Mouse (Mus musculus) embryonic facial prominence, embryonic 14.5 days (tissue): ENCODE data around the gene Inpp5e. TPM values are rescaled to one million over a fixed set of nuclear protein-coding genes. Genes with fewer than 3 reads are reported as not detected.

Source experiments
- ATAC-seq: fragments of 200-750 bp; cut with Nextera tagmentation; 2 replicates; pipeline ENCODE4 v1.8.0; 2017; ENCODE audit warnings: low read depth, moderate number of reproducible peaks, moderate TSS enrichment
- DNase-seq: peaks from one replicate; pipeline ENCODE4 v3.0.0-alpha.2; 2015; ENCODE audit warnings: low spot score
- H3K27ac ChIP-seq: fragments of 300-500 bp; sonication (generic); replicated peaks from 2 replicates; pipeline ENCODE4 v1.5.1; 2014; ENCODE audit warnings: low read depth, mild to moderate bottlenecking, low read length, moderate library complexity
- H3K27me3 ChIP-seq: fragments of 300-500 bp; sonication (generic); replicated peaks from 2 replicates; pipeline ENCODE4 v1.6.1; 2014; ENCODE audit warnings: low read length; ENCODE audit not compliant: control insufficient read depth, insufficient read depth
- H3K36me3 ChIP-seq: fragments of 300-500 bp; sonication (generic); 2 replicates; pipeline ENCODE4 v1.6.1; 2014; ENCODE audit warnings: low read length, mixed read lengths; ENCODE audit not compliant: control insufficient read depth, insufficient read depth
- H3K4me1 ChIP-seq: fragments of 300-500 bp; sonication (generic); 2 replicates; pipeline ENCODE4 v1.6.1; 2014; ENCODE audit warnings: antibody characterized with exemption, low read length; ENCODE audit not compliant: control insufficient read depth, insufficient read depth
- H3K4me2 ChIP-seq: fragments of 300-500 bp; sonication (generic); 2 replicates; pipeline ENCODE4 v1.6.1; 2014; ENCODE audit warnings: low read depth, mild to moderate bottlenecking, low read length, moderate library complexity, mixed read lengths
- H3K4me3 ChIP-seq: fragments of 300-500 bp; sonication (generic); 2 replicates; pipeline ENCODE4 v1.5.1; 2014; ENCODE audit warnings: low read depth, mild to moderate bottlenecking, low read length
- H3K9ac ChIP-seq: fragments of 300-500 bp; sonication (generic); 2 replicates; pipeline ENCODE4 v1.6.1; 2014; ENCODE audit warnings: low read depth, mild to moderate bottlenecking, low read length, moderate library complexity, mixed read lengths
- H3K9me3 ChIP-seq: fragments of 300-500 bp; sonication (generic); 2 replicates; pipeline ENCODE4 v1.6.1; 2016; ENCODE audit warnings: low read length; ENCODE audit not compliant: control insufficient read depth
- WGBS: fragments of 180-500 bp; shearing (Covaris S2); extraction: QIAGEN DNeasy Blood & Tissue Kit; methylation state at CpG from one replicate; pipeline ENCODE4 v1.1.7; 2014; 5-methylcytosine and 5-hydroxymethylcytosine counted together
- polyA plus RNA-seq: library from polyadenylated mRNA; unstranded; fragments of >200 nt; fragmentation: Nextera tagmentation; extraction: Ambion mirVana; gene quantifications from 2 replicates; pipeline ENCODE4 v1.2.1, GENCODE M21; 2014

The Inpp5e gene
- polyA plus RNA-seq, 1 experiment from 2014 or later: 17.8 TPM

DNA sequence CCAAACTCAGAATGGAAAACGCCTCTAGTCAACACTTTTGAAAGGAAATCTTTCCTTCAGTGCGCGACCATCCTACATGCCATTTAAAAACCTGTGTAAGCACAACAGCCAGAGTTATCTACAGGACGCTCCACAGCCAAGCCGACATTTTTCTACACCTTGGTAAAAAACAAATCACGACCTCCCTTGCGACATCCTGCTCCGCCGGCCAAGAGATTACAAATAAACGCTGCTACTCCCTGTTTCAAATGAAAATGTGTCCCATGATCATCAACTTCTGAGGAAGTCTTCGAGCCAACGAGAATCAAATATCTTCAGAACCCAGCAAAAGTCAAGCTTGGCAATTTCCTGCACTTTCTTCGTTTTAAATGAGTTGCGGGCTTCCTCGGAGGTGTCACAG lies 35.4 kb upstream of the Inpp5e start:
- peaks cover 16% of the 10 kb centered on the region for H3K4me1 ChIP-seq
- H3K9me3 ChIP-seq: no peaks in the 10 kb centered on the region
- peak overlapping the region; percentile 77 for H3K4me2 ChIP-seq
- ATAC-seq (no peak), DNase-seq (no peak)
- peak overlapping the region; percentile 88 for H3K27ac ChIP-seq
- H3K36me3 ChIP-seq: peaks cover 27% of the 10 kb centered on the region
- H3K9ac ChIP-seq: peak overlapping the region; percentile 89
- WGBS: 3% methylated on average over 15 of the region's 15 CpGs
- H3K4me3 ChIP-seq: peak overlapping the region; percentile 89
- H3K27me3 ChIP-seq: no peaks in the 10 kb centered on the region

DNA sequence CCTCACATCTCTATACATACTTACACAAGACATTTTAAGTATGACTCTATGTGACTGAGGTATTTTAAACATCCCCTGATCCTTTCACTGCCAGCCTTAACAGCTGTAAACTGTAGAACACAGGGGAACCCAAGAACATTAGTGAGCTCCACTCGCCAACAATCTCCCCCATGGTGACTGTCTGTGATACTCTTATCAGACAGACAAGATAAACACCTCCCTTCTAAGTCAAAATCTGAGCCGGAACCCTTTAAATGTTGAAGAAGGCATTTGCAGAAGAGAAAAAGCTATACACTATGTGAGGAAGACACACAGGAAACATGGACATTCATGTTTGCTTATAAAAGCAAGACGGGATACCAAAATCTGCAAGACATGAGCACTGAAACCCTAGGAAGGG lies 34.9 kb upstream of the Inpp5e start:
- peak overlapping the region; percentile 89 for H3K4me3 ChIP-seq
- no peak for ATAC-seq
- H3K27me3 ChIP-seq: no peaks in the 10 kb centered on the region
- peak overlapping the region; percentile 89 for H3K9ac ChIP-seq
- no peak overlapping the region for H3K27ac ChIP-seq
- WGBS: 41% methylated on average over 3 of the region's 3 CpGs
- peaks cover 16% of the 10 kb centered on the region for H3K4me1 ChIP-seq
- no peak for DNase-seq
- H3K9me3 ChIP-seq: no peaks in the 10 kb centered on the region
- H3K36me3 ChIP-seq: peaks cover 32% of the 10 kb centered on the region
- peak overlapping the region; percentile 77 for H3K4me2 ChIP-seq

DNA sequence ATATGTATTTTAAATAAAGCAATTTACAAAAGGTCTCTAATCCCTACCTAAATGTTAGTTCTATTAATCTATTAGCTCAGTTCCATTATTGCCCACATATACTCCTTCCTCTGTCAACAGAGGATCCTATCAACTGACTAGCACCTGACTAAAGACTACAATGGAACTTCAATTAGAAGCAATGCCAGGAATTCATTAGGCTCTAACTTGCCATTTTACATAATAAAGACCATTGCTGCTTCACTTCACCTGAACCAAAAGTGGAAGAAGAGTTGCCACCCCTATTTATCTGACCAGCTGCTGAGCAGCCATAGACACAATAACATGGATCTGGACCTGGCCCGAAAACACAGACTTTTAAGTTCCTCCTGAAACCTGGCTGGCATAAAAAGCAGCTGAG lies 33.8 kb upstream of the Inpp5e start:
- 90% methylated on average over 1 of the region's 1 CpGs for WGBS
- H3K27ac ChIP-seq: no peak overlapping the region
- peaks cover 42% of the 10 kb centered on the region for H3K36me3 ChIP-seq
- H3K4me3 ChIP-seq: no peak overlapping the region
- ATAC-seq (no peak), DNase-seq (no peak)
- H3K27me3 ChIP-seq: no peaks in the 10 kb centered on the region
- peak overlapping the region; percentile 77; the same call in 1 of the 2 replicates for H3K4me2 ChIP-seq
- peaks cover 16% of the 10 kb centered on the region for H3K4me1 ChIP-seq
- H3K9ac ChIP-seq: no peak overlapping the region
- H3K9me3 ChIP-seq: no peaks in the 10 kb centered on the region

DNA sequence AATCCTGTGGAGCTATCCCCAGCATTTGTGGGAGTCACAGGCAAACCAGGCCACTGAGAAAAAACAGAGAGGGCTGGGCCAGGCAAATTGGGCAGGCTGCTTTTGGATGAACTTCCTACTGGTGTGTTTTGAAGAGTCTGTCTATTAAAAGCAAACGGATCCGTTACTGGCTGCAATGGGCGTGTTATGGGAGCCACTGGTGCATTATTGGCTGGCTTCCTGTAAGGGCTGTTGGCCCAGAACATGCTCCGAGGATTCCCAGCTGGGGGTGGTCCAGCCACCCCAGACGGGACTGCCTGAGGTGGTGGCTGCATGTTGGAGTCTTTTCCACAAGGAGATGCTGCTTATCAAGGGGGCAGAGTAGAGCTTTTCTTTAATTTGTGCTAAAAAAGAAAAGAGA lies 32.7 kb upstream of the Inpp5e start:
- 85% methylated on average over 5 of the region's 5 CpGs for WGBS
- Histone ChIP-seq H3K9ac (no peak overlapping the region), H3K9me3 (no peaks in the 10 kb centered on the region), H3K36me3 (peaks cover 53% of the 10 kb centered on the region), H3K4me2 (no peak overlapping the region), H3K27ac (no peak overlapping the region), H3K27me3 (no peaks in the 10 kb centered on the region), H3K4me3 (no peak overlapping the region), H3K4me1 (peaks cover 12% of the 10 kb centered on the region)
- no peak for ATAC-seq
- DNase-seq: no peak

DNA sequence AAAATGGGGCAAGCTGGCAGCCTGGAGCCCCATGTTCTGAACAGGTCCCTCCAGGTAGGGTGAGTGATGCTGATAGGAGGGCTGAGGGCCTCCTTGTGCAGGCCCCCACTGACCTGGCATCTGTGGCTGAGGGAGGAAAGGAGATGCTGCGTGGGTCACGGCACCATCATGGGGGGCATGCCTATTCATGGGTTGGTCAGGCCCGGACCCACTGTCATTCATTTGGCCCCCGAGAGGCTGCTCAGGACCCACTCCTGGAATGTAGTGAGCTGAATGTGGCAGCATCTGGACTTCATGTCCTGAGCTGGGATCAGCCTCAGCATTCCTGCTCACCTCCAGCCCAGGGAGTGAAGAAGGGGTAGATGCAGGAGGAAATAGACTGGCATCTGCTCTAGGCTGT lies 32.3 kb upstream of the Inpp5e start:
- ATAC-seq (no peak), DNase-seq (no peak)
- no peak overlapping the region for H3K27ac ChIP-seq
- no peak overlapping the region for H3K9ac ChIP-seq
- H3K27me3 ChIP-seq: no peaks in the 10 kb centered on the region
- H3K4me3 ChIP-seq: no peak overlapping the region
- H3K9me3 ChIP-seq: no peaks in the 10 kb centered on the region
- peaks cover 8% of the 10 kb centered on the region for H3K4me1 ChIP-seq
- WGBS: 97% methylated on average over 4 of the region's 4 CpGs
- H3K36me3 ChIP-seq: peaks cover 54% of the 10 kb centered on the region
- H3K4me2 ChIP-seq: no peak overlapping the region

DNA sequence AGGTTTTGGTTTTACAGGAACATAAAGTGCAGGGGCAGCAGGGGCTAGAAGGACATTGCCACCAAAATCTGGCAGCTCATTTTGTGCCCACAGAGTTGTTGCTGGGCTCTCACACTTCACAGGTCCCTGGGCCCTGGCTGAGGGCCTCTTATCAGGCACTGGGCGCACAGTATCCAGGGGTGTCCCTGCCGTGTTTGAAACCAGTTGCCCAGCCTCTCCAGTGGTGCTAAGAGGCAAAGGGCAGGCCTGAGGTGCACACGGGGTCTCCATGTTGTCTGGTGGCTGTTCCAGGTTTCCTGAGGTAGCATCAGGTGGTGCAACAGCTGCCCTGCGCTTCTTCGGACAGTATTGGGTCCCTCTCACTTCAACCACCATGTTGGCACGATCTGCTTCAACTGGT lies 30.7 kb upstream of the Inpp5e start:
- no peak overlapping the region for H3K4me3 ChIP-seq
- DNase-seq (no peak), ATAC-seq (no peak)
- H3K9me3 ChIP-seq: no peaks in the 10 kb centered on the region
- no peak overlapping the region for H3K27ac ChIP-seq
- no peaks in the 10 kb centered on the region for H3K27me3 ChIP-seq
- H3K4me2 ChIP-seq: no peak overlapping the region
- peaks cover 8% of the 10 kb centered on the region for H3K4me1 ChIP-seq
- no peak overlapping the region for H3K9ac ChIP-seq
- peaks cover 70% of the 10 kb centered on the region for H3K36me3 ChIP-seq
- WGBS: 96% methylated on average over 6 of the region's 6 CpGs

DNA sequence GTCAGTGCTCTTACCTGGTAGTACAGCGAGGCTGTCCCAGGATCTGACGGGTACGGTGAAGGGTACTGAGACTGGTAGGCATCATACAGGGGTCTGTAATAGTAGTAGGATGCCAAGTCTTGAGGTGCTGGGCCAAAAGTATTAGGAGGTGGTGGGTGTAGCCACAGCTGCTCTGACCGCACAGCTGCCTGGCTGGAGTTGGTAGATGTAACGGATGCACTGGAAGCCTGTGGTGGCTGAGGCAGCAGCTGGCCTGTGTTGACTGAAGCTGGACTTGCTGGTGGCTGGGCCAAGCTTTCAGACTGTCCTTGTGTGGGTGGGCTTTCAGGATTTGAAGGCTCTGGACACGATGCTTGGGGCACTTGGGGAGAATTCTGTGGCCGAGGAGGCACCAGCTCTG lies 29.4 kb upstream of the Inpp5e start:
- Histone ChIP-seq H3K4me2 (no peak overlapping the region), H3K9me3 (no peaks in the 10 kb centered on the region), H3K9ac (no peak overlapping the region), H3K27ac (0 out of 2 replicates have a peak overlapping the region, but pooled peaks have one; percentile 48), H3K36me3 (peaks cover 82% of the 10 kb centered on the region), H3K4me3 (no peak overlapping the region), H3K27me3 (no peaks in the 10 kb centered on the region), H3K4me1 (peaks cover under 1% of the 10 kb centered on the region)
- peak; percentile 71; the same call in 1 of the 2 replicates for ATAC-seq
- peak; percentile 56 for DNase-seq
- WGBS: 92% methylated on average over 6 of the region's 7 CpGs

DNA sequence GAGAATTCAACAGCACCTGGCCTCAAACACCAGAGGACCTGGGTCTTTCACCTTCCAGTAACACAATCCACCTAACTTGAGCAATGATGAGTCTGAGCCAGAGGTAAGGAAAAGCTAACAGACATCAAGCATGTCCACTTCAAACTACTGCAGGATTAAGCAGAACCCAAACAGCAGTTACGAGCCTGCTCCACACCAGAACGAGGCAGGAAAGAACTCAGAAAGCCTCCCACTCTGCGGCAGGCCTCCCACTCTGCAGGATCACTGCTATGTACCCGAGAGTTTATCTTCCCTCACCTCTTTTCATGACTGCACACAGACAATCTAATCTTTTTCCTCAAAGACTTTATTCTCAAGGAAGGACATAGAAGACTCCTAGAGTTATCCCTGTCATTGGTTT lies 28.2 kb upstream of the Inpp5e start:
- no peak for ATAC-seq
- DNase-seq: no peak
- 80% methylated on average over 4 of the region's 4 CpGs for WGBS
- no peak overlapping the region for H3K4me2 ChIP-seq
- no peaks in the 10 kb centered on the region for H3K27me3 ChIP-seq
- no peak overlapping the region for H3K27ac ChIP-seq
- H3K4me1 ChIP-seq: no peaks in the 10 kb centered on the region
- H3K9ac ChIP-seq: no peak overlapping the region
- H3K4me3 ChIP-seq: no peak overlapping the region
- H3K36me3 ChIP-seq: peaks cover 94% of the 10 kb centered on the region
- no peaks in the 10 kb centered on the region for H3K9me3 ChIP-seq

DNA sequence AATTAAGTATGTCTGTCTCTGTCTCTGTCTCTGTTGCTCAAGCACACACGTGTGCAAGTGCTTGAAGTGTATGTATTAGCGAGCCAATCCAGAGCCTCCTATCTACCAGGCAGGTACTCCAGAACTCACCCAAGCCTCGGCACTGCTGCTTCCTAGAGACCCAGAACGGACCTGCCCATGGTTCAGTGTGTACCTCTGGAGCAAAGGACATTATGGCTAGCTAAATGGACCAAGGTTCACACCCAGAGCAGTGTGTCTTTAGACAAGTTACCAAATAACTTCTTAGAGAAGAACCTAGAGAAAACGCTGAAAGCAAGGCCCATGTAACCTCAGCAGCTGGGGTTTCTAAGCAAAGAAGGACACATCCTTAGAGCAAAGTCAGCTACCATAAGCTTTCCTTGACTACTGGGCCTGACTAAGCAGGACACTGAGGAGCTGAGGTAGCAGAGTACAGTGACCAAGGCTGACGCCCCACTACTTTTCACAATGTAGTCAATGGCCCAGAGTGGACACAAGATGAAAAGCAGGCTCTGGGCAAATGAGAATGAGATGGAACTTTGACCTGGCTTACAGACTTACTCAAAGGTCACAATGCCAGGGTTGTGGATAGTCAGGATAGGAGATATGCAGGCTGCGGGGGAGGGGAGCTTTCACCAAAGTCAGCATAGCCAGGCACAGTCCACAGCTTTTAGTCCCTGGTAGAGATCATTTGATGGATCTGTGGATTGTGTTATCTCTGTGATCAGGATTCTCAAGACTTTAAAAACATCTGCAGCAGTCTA lies 26.0 kb upstream of the Inpp5e start:
- Histone ChIP-seq H3K9me3 (no peaks in the 10 kb centered on the region), H3K27me3 (no peaks in the 10 kb centered on the region), H3K4me3 (no peak overlapping the region), H3K9ac (no peak overlapping the region), H3K36me3 (peaks cover 94% of the 10 kb centered on the region), H3K4me2 (no peak overlapping the region), H3K27ac (no peak overlapping the region), H3K4me1 (no peaks in the 10 kb centered on the region)
- DNase-seq: no peak
- ATAC-seq: no peak
- WGBS: 93% methylated on average over 7 of the region's 7 CpGs
